Mouse (Mus musculus): ENCODE measurements around the gene Chic2. TPM values are rescaled to one million over a fixed set of nuclear protein-coding genes. Genes with fewer than 3 reads are reported as not detected.

Chic2 gene
- polyA plus RNA-seq, 1 experiment = 16.5 TPM

Other genes starting within 250 kb of the Chic2 start
- gene Gsx2, start 30.8 kb upstream of the Chic2 start, polyA plus RNA-seq (2012; ENCODE audit: insufficient read depth, insufficient read length, missing spikeins) = not detected in 2 replicates
- 6.4 and 10.3 TPM in 2 replicates for gene Pdgfra, start 107.5 kb upstream of the Chic2 start, polyA plus RNA-seq (2012; ENCODE audit: insufficient read depth, insufficient read length, missing spikeins)

Data from brown adipose tissue, adult 24 weeks (tissue).